Mouse (Mus musculus): ENCODE measurements at regions not wholly inside any gene's neighbourhood (a gene's known extent, or its start where the extent isn't known, plus 50 kb on each side); places are given as distances from the start of the nearest gene placed in this dataset.

DNA sequence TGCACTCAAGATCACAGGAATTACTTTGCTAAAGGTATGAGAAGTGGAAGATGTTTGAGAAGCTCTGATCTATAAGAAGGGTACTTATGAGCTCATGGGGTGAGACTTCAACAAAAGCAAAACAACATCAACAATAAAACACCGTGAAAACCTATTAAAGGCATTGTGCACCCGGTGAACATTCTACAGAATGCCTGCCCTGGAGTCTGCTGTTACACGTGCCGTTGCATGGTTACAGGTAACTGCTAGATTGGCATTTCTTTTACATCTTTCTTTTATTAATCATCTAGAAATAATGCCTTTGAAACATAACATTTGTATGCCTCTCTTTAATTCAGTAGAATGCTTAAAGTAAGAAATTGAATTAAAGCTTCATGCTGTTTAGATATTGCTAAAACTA lies 661.0 kb downstream of the Pcdh18 start:
- H3K9ac ChIP-seq (ENCODE audit: low read length): no peak overlapping the region
- H3K9me3 ChIP-seq (ENCODE audit: control insufficient read depth, low read length): no peaks in the 10 kb centered on the region
- ATAC-seq (ENCODE audit: insufficient number of reproducible peaks, low FRiP score, low TSS enrichment, low read depth) (no peak), DNase-seq (ENCODE audit: low spot score) (no peak)
- no peak overlapping the region for H3K4me2 ChIP-seq (ENCODE audit: low read depth, severe bottlenecking)
- H3K27me3 ChIP-seq (ENCODE audit: control insufficient read depth, insufficient read depth, low read length): no peaks in the 10 kb centered on the region
- H3K4me3 ChIP-seq (ENCODE audit: low read depth, low read length): no peak overlapping the region
- no peak overlapping the region for H3K27ac ChIP-seq (replicated peaks; ENCODE audit: low read depth, low read length)
- no peaks in the 10 kb centered on the region for H3K4me1 ChIP-seq (ENCODE audit: control insufficient read depth, insufficient read depth, low read length)
- no peaks in the 10 kb centered on the region for H3K36me3 ChIP-seq (ENCODE audit: control insufficient read depth, insufficient read depth, low read length)
- WGBS: 82% methylated on average over 4 of the region's 4 CpGs

DNA sequence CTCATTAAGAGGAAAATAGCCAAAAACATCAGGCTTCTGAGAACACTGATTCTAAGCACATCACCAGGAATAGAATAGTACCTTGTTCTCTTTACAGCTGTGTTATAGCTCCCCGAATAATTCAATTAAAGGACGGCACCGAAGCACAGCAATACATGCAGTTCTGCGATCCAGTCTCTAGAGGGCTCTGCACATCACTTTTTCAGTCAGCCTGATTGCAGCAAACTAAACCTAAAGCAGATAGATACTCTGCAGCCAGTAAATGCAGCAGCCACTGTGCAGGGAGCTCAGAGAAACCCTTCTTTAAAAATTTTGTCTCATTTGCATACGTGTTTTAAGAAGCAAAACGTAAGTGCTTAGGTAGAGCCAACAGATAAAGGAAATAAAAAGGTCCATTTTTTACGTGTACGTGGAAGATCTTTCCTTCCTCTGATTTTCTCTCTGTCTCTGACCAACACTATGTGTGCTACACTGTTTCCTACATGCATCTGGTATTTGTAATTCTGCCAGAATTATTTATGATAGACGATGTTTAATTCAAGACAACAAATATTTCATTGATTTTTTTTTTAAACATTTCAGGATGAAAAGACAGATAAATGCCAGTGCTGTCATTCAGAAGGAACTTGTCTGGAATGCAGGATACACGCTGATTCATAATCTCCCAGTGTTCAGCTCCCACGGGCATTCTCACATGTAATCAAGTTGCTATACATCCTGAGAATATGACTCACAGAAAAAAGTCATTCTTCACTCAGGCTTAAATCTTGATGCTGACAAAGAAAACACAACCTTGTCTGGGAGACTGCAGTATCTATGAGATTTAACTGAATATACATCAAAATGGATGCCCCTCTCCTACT lies 663.1 kb downstream of the Pcdh18 start:
- no peak overlapping the region for H3K27ac ChIP-seq (replicated peaks; ENCODE audit: low read depth, low read length)
- ATAC-seq (ENCODE audit: insufficient number of reproducible peaks, low FRiP score, low TSS enrichment, low read depth): peak; percentile 51; the same call in 1 of the 2 replicates
- no peak overlapping the region for H3K9ac ChIP-seq (ENCODE audit: low read length)
- no peaks in the 10 kb centered on the region for H3K36me3 ChIP-seq (ENCODE audit: control insufficient read depth, insufficient read depth, low read length)
- DNase-seq (ENCODE audit: low spot score): peak; percentile 79
- H3K4me2 ChIP-seq (ENCODE audit: low read depth, severe bottlenecking): no peak overlapping the region
- H3K9me3 ChIP-seq (ENCODE audit: control insufficient read depth, low read length): no peaks in the 10 kb centered on the region
- H3K4me1 ChIP-seq (ENCODE audit: control insufficient read depth, insufficient read depth, low read length): no peaks in the 10 kb centered on the region
- WGBS: 38% methylated on average over 11 of the region's 11 CpGs
- H3K4me3 ChIP-seq (ENCODE audit: low read depth, low read length): no peak overlapping the region
- H3K27me3 ChIP-seq (ENCODE audit: control insufficient read depth, insufficient read depth, low read length): no peaks in the 10 kb centered on the region

GRCm38 (mm10) chr3:49068801-49069200 lies 688.3 kb downstream of the Pcdh18 start:
- no peak overlapping the region for H3K27ac ChIP-seq (replicated peaks; ENCODE audit: low read depth, low read length)
- no peak for ATAC-seq (ENCODE audit: insufficient number of reproducible peaks, low FRiP score, low TSS enrichment, low read depth)
- no peak for DNase-seq (ENCODE audit: low spot score)
- no peak overlapping the region for H3K9ac ChIP-seq (ENCODE audit: low read length)
- H3K4me2 ChIP-seq (ENCODE audit: low read depth, severe bottlenecking): no peak overlapping the region
- H3K4me3 ChIP-seq (ENCODE audit: low read depth, low read length): no peak overlapping the region
- no peaks in the 10 kb centered on the region for H3K9me3 ChIP-seq (ENCODE audit: control insufficient read depth, low read length)
- no peaks in the 10 kb centered on the region for H3K4me1 ChIP-seq (ENCODE audit: control insufficient read depth, insufficient read depth, low read length)
- no peaks in the 10 kb centered on the region for H3K36me3 ChIP-seq (ENCODE audit: control insufficient read depth, insufficient read depth, low read length)
- no peaks in the 10 kb centered on the region for H3K27me3 ChIP-seq (ENCODE audit: control insufficient read depth, insufficient read depth, low read length)

- ATAC-seq (ENCODE audit: insufficient number of reproducible peaks, low FRiP score, low TSS enrichment, low read depth) (no peak), DNase-seq (ENCODE audit: low spot score) (no peak)
- H3K4me2 ChIP-seq (ENCODE audit: low read depth, severe bottlenecking): no peak overlapping the region
- no peaks in the 10 kb centered on the region for H3K9me3 ChIP-seq (ENCODE audit: control insufficient read depth, low read length)
- WGBS: 79% methylated on average over 9 of the region's 9 CpGs
- H3K27me3 ChIP-seq (ENCODE audit: control insufficient read depth, insufficient read depth, low read length): no peaks in the 10 kb centered on the region
- no peaks in the 10 kb centered on the region for H3K4me1 ChIP-seq (ENCODE audit: control insufficient read depth, insufficient read depth, low read length)
- no peak overlapping the region for H3K4me3 ChIP-seq (ENCODE audit: low read depth, low read length)
- H3K27ac ChIP-seq (replicated peaks; ENCODE audit: low read depth, low read length): no peak overlapping the region
- H3K36me3 ChIP-seq (ENCODE audit: control insufficient read depth, insufficient read depth, low read length): no peaks in the 10 kb centered on the region
- no peak overlapping the region for H3K9ac ChIP-seq (ENCODE audit: low read length)
Observed at GRCm38 (mm10) chr3:49062081-49062480, 695.0 kb downstream of the Pcdh18 start.

- ATAC-seq (ENCODE audit: insufficient number of reproducible peaks, low FRiP score, low TSS enrichment, low read depth): no peak
- no peak overlapping the region for H3K4me2 ChIP-seq (ENCODE audit: low read depth, severe bottlenecking)
- WGBS: 61% methylated on average over 5 of the region's 5 CpGs
- no peaks in the 10 kb centered on the region for H3K4me1 ChIP-seq (ENCODE audit: control insufficient read depth, insufficient read depth, low read length)
- no peaks in the 10 kb centered on the region for H3K36me3 ChIP-seq (ENCODE audit: control insufficient read depth, insufficient read depth, low read length)
- no peak overlapping the region for H3K27ac ChIP-seq (replicated peaks; ENCODE audit: low read depth, low read length)
- H3K27me3 ChIP-seq (ENCODE audit: control insufficient read depth, insufficient read depth, low read length): no peaks in the 10 kb centered on the region
- no peak overlapping the region for H3K9ac ChIP-seq (ENCODE audit: low read length)
- peak; percentile 27 for DNase-seq (ENCODE audit: low spot score)
- H3K4me3 ChIP-seq (ENCODE audit: low read depth, low read length): no peak overlapping the region
- H3K9me3 ChIP-seq (ENCODE audit: control insufficient read depth, low read length): no peaks in the 10 kb centered on the region
Observed at GRCm38 (mm10) chr3:49032981-49033380, 724.1 kb downstream of the Pcdh18 start.

DNA sequence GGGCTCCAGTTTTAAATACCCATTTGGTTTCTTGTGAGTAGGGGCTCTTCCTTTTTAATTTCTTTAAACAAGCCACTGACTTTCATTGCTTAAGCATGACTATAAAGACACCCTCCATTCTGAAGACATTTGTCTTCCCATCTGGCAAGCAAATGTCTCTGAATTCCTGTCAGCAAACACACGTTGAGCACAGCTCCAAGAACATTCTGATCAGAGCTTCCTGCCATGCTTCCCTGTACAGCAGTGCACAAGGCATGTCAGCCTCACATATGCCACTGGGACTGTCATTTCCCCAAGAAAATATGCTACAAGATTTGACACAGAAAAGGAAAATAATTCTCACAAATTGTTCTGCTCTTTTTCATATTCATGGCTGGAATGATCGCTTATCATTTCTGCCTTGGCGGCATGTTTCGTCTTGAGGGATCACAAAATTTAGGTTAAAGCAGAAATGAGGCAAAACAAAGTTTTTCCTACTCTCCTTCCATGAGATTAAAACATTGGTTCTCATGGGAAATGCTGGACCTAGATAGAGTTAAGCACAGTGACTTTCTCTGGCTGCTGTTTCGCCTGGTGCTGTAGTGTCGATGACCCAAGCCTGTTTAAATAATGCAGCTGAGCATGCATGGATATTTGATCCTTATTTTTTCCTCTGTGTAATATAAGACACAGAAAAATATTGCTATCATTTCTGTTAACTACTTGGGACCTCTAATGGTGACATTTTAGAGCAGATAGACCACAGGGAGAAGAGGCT lies 747.7 kb downstream of the Pcdh18 start:
- WGBS: 91% methylated on average over 6 of the region's 6 CpGs
- H3K4me2 ChIP-seq (ENCODE audit: low read depth, severe bottlenecking): no peak overlapping the region
- H3K9ac ChIP-seq (ENCODE audit: low read length): no peak overlapping the region
- no peak overlapping the region for H3K27ac ChIP-seq (replicated peaks; ENCODE audit: low read depth, low read length)
- no peaks in the 10 kb centered on the region for H3K27me3 ChIP-seq (ENCODE audit: control insufficient read depth, insufficient read depth, low read length)
- H3K4me1 ChIP-seq (ENCODE audit: control insufficient read depth, insufficient read depth, low read length): no peaks in the 10 kb centered on the region
- ATAC-seq (ENCODE audit: insufficient number of reproducible peaks, low FRiP score, low TSS enrichment, low read depth): no peak
- no peaks in the 10 kb centered on the region for H3K36me3 ChIP-seq (ENCODE audit: control insufficient read depth, insufficient read depth, low read length)
- H3K9me3 ChIP-seq (ENCODE audit: control insufficient read depth, low read length): no peaks in the 10 kb centered on the region
- no peak overlapping the region for H3K4me3 ChIP-seq (ENCODE audit: low read depth, low read length)
- DNase-seq (ENCODE audit: low spot score): no peak

Measured in limb, embryonic 11.5 days (tissue).